Comparison of ENCODE assay signal across 31 mouse cellular contexts in the genomic region with DNA sequence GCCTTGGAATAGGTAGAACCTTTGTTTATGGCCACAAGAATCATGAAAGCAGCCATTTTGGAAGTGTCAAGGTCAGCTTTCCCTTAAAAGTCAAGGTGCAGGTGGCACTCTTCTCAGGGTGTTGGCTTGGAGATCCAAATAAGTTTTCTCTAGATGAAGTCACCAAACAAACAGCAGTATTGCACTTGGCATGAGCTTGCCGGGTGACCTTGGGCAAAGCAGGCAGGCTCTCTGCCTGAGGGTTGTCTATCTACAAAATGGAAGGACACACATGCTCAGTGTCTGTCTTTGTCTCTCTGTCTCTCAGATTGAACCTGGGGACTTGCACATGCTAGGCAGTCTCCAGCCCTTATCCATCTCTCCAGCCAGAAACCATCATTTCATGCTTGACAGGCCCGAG. TPM values are rescaled to one million over a fixed set of nuclear protein-coding genes. Genes with fewer than 3 reads are reported as not detected.
A peak's percentile ranks its signal among the peaks of the same experiment; 100 is the strongest.
DNase-seq lines count a peak whose midpoint lies in the region; ATAC-seq and TF ChIP-seq lines count a peak whose summit lies in the region.
"Had no signal": no experiment of that assay in that cellular context is flagged by ENCODE, and none has a peak within 500 bp of the region (broad histone marks: within the 10 kb centered on the region; RNA-seq: fewer than 3 reads in every experiment).

No protein-coding gene starts in this region.

- H3K79me2 ChIP-seq in liver, adult 2 months (ENCODE audit: control insufficient read depth, insufficient read depth, low read length), result no peaks in the 10 kb centered on the region

- DNase-seq in adrenal gland, adult 2 months, result peak; percentile 58
- no peak for DNase-seq in adrenal gland, postnatal 4 days (ENCODE audit: low spot score in 2 of 2)
- peak; percentile 74 for DNase-seq in liver, adult 2 months (ENCODE audit: extremely low read depth, low read depth, low spot score)
- DNase-seq in adrenal gland, postnatal 10 days, result peak; percentile 43
- DNase-seq in adrenal gland, postnatal 25 days, result peak; percentile 38
- DNase-seq in cerebellum, adult 2 months, result no peak
- no peak for DNase-seq in thymus, postnatal 4 days
- DNase-seq: B cell, adult 2 months; cerebellum, adult 9-10 months; cerebellum, postnatal 14 days; gastrocnemius, postnatal 10 days; gastrocnemius, postnatal 36 days; heart, postnatal 36 days had no signal

- H3K27me3 ChIP-seq in liver, adult 2 months (ENCODE audit: control insufficient read depth, insufficient read depth, low read length), result no peaks in the 10 kb centered on the region
- 0 out of 2 replicates have a peak, but pooled peaks cover 5% of the 10 kb centered on the region for H3K27me3 ChIP-seq in liver, embryonic 12.5 days (replicated peaks)
- no peaks in the 10 kb centered on the region for H3K27me3 ChIP-seq in cerebellum, adult 2 months (ENCODE audit: control insufficient read depth, insufficient read depth, low read length)
- H3K27me3 ChIP-seq: CH12.LX; forebrain, embryonic 13.5 days; heart, embryonic 12.5 days; heart, embryonic 15.5 days; hindbrain, embryonic 13.5 days; Patski had no signal

- no peak for ATAC-seq in liver, embryonic 12.5 days
- ATAC-seq: forebrain, embryonic 13.5 days; forebrain, embryonic 16.5 days; hindbrain, embryonic 16.5 days; Patski had no signal

- no peak overlapping the region for H3K4me3 ChIP-seq in liver, adult 2 months (ENCODE audit: insufficient read depth, low read depth, low read length)
- no peak overlapping the region for H3K4me3 ChIP-seq in liver, embryonic 12.5 days
- no peak overlapping the region for H3K4me3 ChIP-seq in cerebellum, adult 2 months (replicated peaks; ENCODE audit: insufficient read depth, low read depth, low read length)
- H3K4me3 ChIP-seq: forebrain, embryonic 10.5 days; forebrain, embryonic 13.5 days; heart, embryonic 12.5 days; heart, embryonic 15.5 days; hindbrain, embryonic 10.5 days; hindbrain, embryonic 13.5 days had no signal

- no peak for TF ChIP-seq POLR2A in liver, adult 2 months (IDR thresholded peaks at IDR 0.05; ENCODE audit: extremely low read depth, insufficient read depth, low read length)
- TF ChIP-seq POLR2A in cerebellum, adult 2 months (IDR thresholded peaks at IDR 0.05; ENCODE audit: borderline replicate concordance, insufficient read depth, low read length), result no peak

- no peak overlapping the region for H3K27ac ChIP-seq in liver, adult 2 months (replicated peaks; ENCODE audit: insufficient read depth, low read depth, low read length)
- no peak overlapping the region for H3K27ac ChIP-seq in liver, embryonic 12.5 days
- no peak overlapping the region for H3K27ac ChIP-seq in cerebellum, adult 2 months (ENCODE audit: insufficient read depth, low read length)
- H3K27ac ChIP-seq: forebrain, embryonic 10.5 days; forebrain, embryonic 13.5 days; hindbrain, embryonic 10.5 days; hindbrain, embryonic 13.5 days had no signal

- peaks cover 7% of the 10 kb centered on the region for H3K4me1 ChIP-seq in liver, adult 2 months (ENCODE audit: control insufficient read depth, insufficient read depth, low read length)
- peaks cover 11% of the 10 kb centered on the region for H3K4me1 ChIP-seq in liver, embryonic 12.5 days
- no peaks in the 10 kb centered on the region for H3K4me1 ChIP-seq in cerebellum, adult 2 months (ENCODE audit: control insufficient read depth, insufficient read depth, low read length)
- H3K4me1 ChIP-seq: forebrain, embryonic 13.5 days; hindbrain, embryonic 13.5 days had no signal

- no peak for TF ChIP-seq CTCF in liver, adult 2 months (IDR thresholded peaks at IDR 0.05; ENCODE audit: low read depth, low read length)
- no peak for TF ChIP-seq CTCF in cerebellum, adult 2 months (IDR thresholded peaks at IDR 0.05; ENCODE audit: borderline replicate concordance, insufficient read depth, low read depth, low read length)

- WGBS in liver, adult 2 months, result 60% methylated on average over 2 of the region's 2 CpGs
- WGBS in liver, embryonic 12.5 days (ENCODE audit: insufficient replicate concordance), result 63% methylated on average over 2 of the region's 2 CpGs
- 77% methylated on average over 2 of the region's 2 CpGs for WGBS in cerebellum, adult 2 months

- H3K9me3 ChIP-seq in liver, embryonic 12.5 days (replicated peaks), result no peaks in the 10 kb centered on the region
- H3K9me3 ChIP-seq: forebrain, embryonic 10.5 days; forebrain, embryonic 13.5 days; G1E; heart, embryonic 12.5 days; heart, embryonic 15.5 days; hindbrain, embryonic 10.5 days; hindbrain, embryonic 13.5 days had no signal

- no peak overlapping the region for H3K9ac ChIP-seq in liver, adult 2 months (ENCODE audit: low read depth, low read length)
- no peak overlapping the region for H3K9ac ChIP-seq in liver, embryonic 12.5 days
- H3K9ac ChIP-seq: forebrain, embryonic 13.5 days; heart, embryonic 12.5 days; heart, embryonic 15.5 days; hindbrain, embryonic 13.5 days had no signal

- no peaks in the 10 kb centered on the region for H3K36me3 ChIP-seq in liver, adult 2 months (ENCODE audit: control insufficient read depth, insufficient read depth, low read length)
- H3K36me3 ChIP-seq in liver, embryonic 12.5 days, result no peaks in the 10 kb centered on the region
- H3K36me3 ChIP-seq: forebrain, embryonic 10.5 days; G1E; heart, embryonic 12.5 days; heart, embryonic 15.5 days; hindbrain, embryonic 10.5 days; hindbrain, embryonic 13.5 days had no signal

- H3K4me2 ChIP-seq in liver, embryonic 12.5 days, result no peak overlapping the region
- H3K4me2 ChIP-seq: forebrain, embryonic 13.5 days; heart, embryonic 12.5 days; heart, embryonic 15.5 days; hindbrain, embryonic 13.5 days had no signal

RNA-seq across cellular contexts. Expression of gene Cela2a, which starts 1.4 kb away (rescaled TPM):
- total RNA-seq in adrenal gland, adult 2 months (2021), result not detected
- polyA plus RNA-seq in adrenal gland, adult 2 months (2012; rRNA removed), result 0.25 and 0.59 TPM in 2 replicates
- 1,000 to 10,000 TPM in 1 of 2 experiments, under 1 TPM in 1; 0.56 to 1,571 TPM for total RNA-seq in adrenal gland, postnatal 4 days (2021)
- 80.9 and 238 TPM in 2 replicates for total RNA-seq in liver, adult 2 months (2014; rRNA removed)
- polyA plus RNA-seq in liver, adult 2 months (2012; rRNA removed), result 3.6 and 4.8 TPM in 2 replicates
- not detected in 2 replicates for polyA plus RNA-seq in liver, embryonic 12.5 days (2016; fragmentation: Nextera tagmentation; extraction: Ambion mirVana)
- not detected for total RNA-seq in adrenal gland, postnatal 10 days (2021)
- 0.52 TPM in 1 of 2 replicates, not detected in the other for total RNA-seq in adrenal gland, postnatal 25 days (2021)
- 0.13 and 0.16 TPM in 2 replicates for polyA plus RNA-seq in cerebellum, adult 2 months (2012; rRNA removed)
- total RNA-seq: G1E; gastrocnemius, postnatal 10 days; gastrocnemius, postnatal 36 days; granulocyte monocyte progenitor cell, adult 5-6 weeks; heart, postnatal 36 days had no signal
- polyA plus RNA-seq: embryonic facial prominence, embryonic 11.5 days; embryonic facial prominence, embryonic 14.5 days; forebrain, embryonic 10.5 days; forebrain, embryonic 16.5 days; G1E; heart, embryonic 12.5 days; hindbrain, embryonic 10.5 days; hindbrain, embryonic 13.5 days; hindbrain, embryonic 16.5 days; Patski had no signal

RNA-seq across cellular contexts. Expression of gene Ctrc, which starts 18.8 kb away (rescaled TPM):
- not detected for total RNA-seq in adrenal gland, adult 2 months (2021)
- not detected in 2 replicates for polyA plus RNA-seq in adrenal gland, adult 2 months (2012; rRNA removed)
- total RNA-seq in adrenal gland, postnatal 4 days (2021), result 10 to 100 TPM in 1 of 2 experiments, not detected in 1; 54.8 TPM
- 0.34 and 0.83 TPM in 2 replicates for total RNA-seq in liver, adult 2 months (2014; rRNA removed)
- 0.24 TPM in 1 of 2 replicates, not detected in the other for polyA plus RNA-seq in liver, adult 2 months (2012; rRNA removed)
- not detected in 2 replicates for polyA plus RNA-seq in liver, embryonic 12.5 days (2016; fragmentation: Nextera tagmentation; extraction: Ambion mirVana)
- total RNA-seq in adrenal gland, postnatal 10 days (2021), result not detected
- total RNA-seq in adrenal gland, postnatal 25 days (2021), result not detected in 2 replicates
- not detected in 2 replicates for polyA plus RNA-seq in cerebellum, adult 2 months (2012; rRNA removed)
- total RNA-seq: CH12.LX; G1E; gastrocnemius, adult 18-20 months; gastrocnemius, postnatal 10 days; gastrocnemius, postnatal 36 days; granulocyte monocyte progenitor cell, adult 5-6 weeks; heart, postnatal 10 days; heart, postnatal 36 days had no signal
- polyA plus RNA-seq: brain, embryonic 14.5 days; embryonic facial prominence, embryonic 11.5 days; embryonic facial prominence, embryonic 14.5 days; forebrain, embryonic 10.5 days; forebrain, embryonic 13.5 days; forebrain, embryonic 16.5 days; G1E; heart, embryonic 12.5 days; heart, embryonic 15.5 days; hindbrain, embryonic 10.5 days; hindbrain, embryonic 13.5 days; hindbrain, embryonic 16.5 days; Patski had no signal

RNA-seq across cellular contexts. Expression of gene Casp9, which starts 34.0 kb away (rescaled TPM):
- 10 to 100 TPM; 18.2 to 22.0 TPM for total RNA-seq in adrenal gland, adult 2 months (2021)
- 16.6 and 19.3 TPM in 2 replicates for polyA plus RNA-seq in adrenal gland, adult 2 months (2012; rRNA removed)
- 10 to 100 TPM; 31.5 to 32.4 TPM for total RNA-seq in adrenal gland, postnatal 4 days (2021)
- 8.4 and 10.5 TPM in 2 replicates for total RNA-seq in liver, adult 2 months (2014; rRNA removed)
- 10.9 and 13.3 TPM in 2 replicates for polyA plus RNA-seq in liver, adult 2 months (2012; rRNA removed)
- polyA plus RNA-seq in liver, embryonic 12.5 days (2016; fragmentation: Nextera tagmentation; extraction: Ambion mirVana), result 13.5 and 14.5 TPM in 2 replicates
- 10 to 100 TPM; 14.4 to 22.5 TPM for total RNA-seq in adrenal gland, postnatal 10 days (2021)
- 21.3 and 32.3 TPM in 2 replicates for total RNA-seq in adrenal gland, postnatal 25 days (2021)
- polyA plus RNA-seq in cerebellum, adult 2 months (2012; rRNA removed), result 20.0 and 21.8 TPM in 2 replicates

RNA-seq across cellular contexts. Expression of gene Dnajc16, which starts 36.7 kb away (rescaled TPM):
- 10 to 100 TPM; 21.3 to 29.6 TPM for total RNA-seq in adrenal gland, adult 2 months (2021)
- polyA plus RNA-seq in adrenal gland, adult 2 months (2012; rRNA removed), result 13.2 and 14.4 TPM in 2 replicates
- total RNA-seq in adrenal gland, postnatal 4 days (2021), result 10 to 100 TPM; 19.8 to 20.1 TPM
- total RNA-seq in liver, adult 2 months (2014; rRNA removed), result 3.8 and 5.4 TPM in 2 replicates
- polyA plus RNA-seq in liver, adult 2 months (2012; rRNA removed), result 5.5 and 5.6 TPM in 2 replicates
- polyA plus RNA-seq in liver, embryonic 12.5 days (2016; fragmentation: Nextera tagmentation; extraction: Ambion mirVana), result 3.1 and 3.2 TPM in 2 replicates
- total RNA-seq in adrenal gland, postnatal 10 days (2021), result 10 to 100 TPM; 16.1 to 16.8 TPM
- total RNA-seq in adrenal gland, postnatal 25 days (2021), result 25.3 and 32.2 TPM in 2 replicates
- 27.3 and 28.1 TPM in 2 replicates for polyA plus RNA-seq in cerebellum, adult 2 months (2012; rRNA removed)

RNA-seq across cellular contexts. Expression of gene Efhd2, which starts 47.3 kb away (rescaled TPM):
- total RNA-seq in adrenal gland, adult 2 months (2021), result 10 to 100 TPM; 26.9 to 30.7 TPM
- polyA plus RNA-seq in adrenal gland, adult 2 months (2012; rRNA removed), result 61.4 and 62.8 TPM in 2 replicates
- total RNA-seq in adrenal gland, postnatal 4 days (2021), result 10 to 100 TPM; 36.3 to 37.1 TPM
- 13.1 and 15.0 TPM in 2 replicates for total RNA-seq in liver, adult 2 months (2014; rRNA removed)
- 40.7 and 46.1 TPM in 2 replicates for polyA plus RNA-seq in liver, adult 2 months (2012; rRNA removed)
- 75.0 and 75.6 TPM in 2 replicates for polyA plus RNA-seq in liver, embryonic 12.5 days (2016; fragmentation: Nextera tagmentation; extraction: Ambion mirVana)
- 10 to 100 TPM; 28.9 to 29.1 TPM for total RNA-seq in adrenal gland, postnatal 10 days (2021)
- 20.9 and 30.8 TPM in 2 replicates for total RNA-seq in adrenal gland, postnatal 25 days (2021)
- 141 and 152 TPM in 2 replicates for polyA plus RNA-seq in cerebellum, adult 2 months (2012; rRNA removed)

Comparison
In these comparisons a context has a peak if more than half of its experiments do, and no peak if none do; other contexts are left out.
1. DNase-seq: peak in adrenal gland, adult 2 months (single experiment), liver, adult 2 months (single experiment), adrenal gland, postnatal 10 days (single experiment) and adrenal gland, postnatal 25 days (single experiment); none in adrenal gland, postnatal 4 days (0 of 2), cerebellum, adult 2 months (0 of 2) and thymus, postnatal 4 days (single experiment).